Mouse (Mus musculus) megakaryocyte progenitor cell, adult 5-6 weeks (primary cell): ENCODE results near the gene Smarcd2. TPM values are rescaled to one million over a fixed set of nuclear protein-coding genes. Genes with fewer than 3 reads are reported as not detected.

Experiments
- ATAC-seq: replicated peaks from 2 replicates; pipeline ENCODE4 v1.8.0; 2016; ENCODE audit warnings: mild to moderate bottlenecking, moderate TSS enrichment, inconsistent platforms; ENCODE audit not compliant: poor library complexity
- total RNA-seq, 2 experiments: library from RNA; stranded (forward) in 1 of 2; stranded (reverse) in 1 of 2; fragments of 157-497, 149-512 nt in 1 of 2; fragments of 200-1000 nt in 1 of 2; gene quantifications; 2 replicates each; pipeline versions ENCODE4 v1.2.3 to v1.2.4; 2015 to 2017

Gene Smarcd2
- 62.9 and 63.5 TPM in 2 replicates for total RNA-seq (2015)
- total RNA-seq (2017): 216 and 275 TPM in 2 replicates

DNA sequence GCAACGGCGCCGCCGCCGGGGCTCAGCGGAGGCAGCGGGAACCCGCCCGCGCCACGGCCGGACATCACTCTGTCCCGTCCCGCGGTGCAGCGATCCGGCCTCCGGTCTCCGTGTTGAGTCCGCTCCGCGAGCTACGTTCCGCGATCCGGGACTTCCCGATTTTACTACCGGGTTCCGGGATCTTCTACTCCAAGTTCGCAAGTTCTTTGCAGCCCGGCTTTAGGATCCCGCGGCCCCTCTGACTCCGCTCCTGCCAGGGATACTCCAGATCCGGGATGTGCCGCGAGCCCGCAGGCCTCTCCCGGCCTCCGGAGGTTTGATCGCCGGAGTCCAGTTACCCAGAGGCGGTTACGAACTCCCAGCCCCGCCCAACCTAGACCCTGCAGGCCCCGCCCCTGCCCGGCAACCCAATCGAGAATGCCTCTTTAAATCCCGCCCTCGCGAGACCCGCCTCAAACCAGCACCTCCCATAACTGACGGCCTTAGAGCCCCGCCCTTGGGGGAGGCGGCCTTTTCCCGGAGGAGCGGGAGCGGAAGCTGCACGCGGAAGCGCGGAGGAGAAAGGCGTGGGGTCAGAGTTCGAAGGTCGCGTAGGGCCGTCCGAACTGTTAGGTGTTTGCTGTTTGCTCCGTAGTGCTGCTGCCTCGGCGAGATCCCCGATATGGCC lies at the start of gene Smarcd2:
TSS of gene Smarcd2 (minus strand) at position 329 of the 667 bp plus-strand sequence.
- ATAC-seq: peak; percentile 77

DNA sequence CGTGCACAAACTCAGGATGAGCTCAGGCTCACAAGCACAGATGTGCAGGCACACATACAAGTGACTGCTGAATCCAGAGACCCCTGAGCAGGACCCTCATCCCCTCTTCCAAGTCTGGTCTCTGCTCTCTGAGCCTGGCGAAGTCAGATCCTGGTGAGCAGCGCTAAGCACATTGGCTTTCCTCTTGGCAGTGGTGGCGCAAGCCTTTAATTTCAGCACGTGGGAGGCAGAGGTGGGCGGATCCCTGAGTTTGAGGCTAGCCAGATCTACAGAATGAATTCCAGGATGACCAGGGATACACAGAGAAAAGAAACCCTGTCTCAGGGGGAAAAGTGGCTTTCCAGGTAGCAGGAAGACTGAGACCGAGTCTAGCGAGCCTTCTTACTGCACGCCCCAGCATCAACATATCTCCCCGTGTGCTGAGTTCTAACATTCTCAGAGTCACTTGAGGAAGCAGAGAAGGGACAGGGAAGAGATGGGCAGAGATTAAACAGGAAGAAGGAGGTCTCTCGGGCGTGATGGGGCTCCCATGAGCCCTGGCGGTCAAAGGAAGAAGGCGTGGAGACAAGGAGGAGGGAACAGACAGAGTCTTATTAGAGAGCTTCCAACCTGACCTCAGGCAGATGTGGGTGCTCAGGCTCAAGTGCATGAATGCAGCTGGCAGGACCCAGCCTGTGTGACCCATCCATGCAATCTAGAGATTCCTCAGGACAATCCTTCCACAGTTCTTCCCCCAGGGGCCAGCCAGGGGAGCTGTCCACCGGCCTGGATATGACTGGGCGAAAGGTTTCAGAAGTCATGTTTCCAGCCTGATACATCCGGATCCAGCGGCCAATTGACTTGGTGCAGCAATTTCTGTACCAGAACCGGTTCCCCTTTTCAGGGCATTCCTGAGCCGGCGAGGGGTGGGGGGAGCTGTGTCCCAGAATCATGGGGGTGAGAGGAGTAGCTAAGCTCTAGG lies 45.9 kb upstream of the Smarcd2 start:
- ATAC-seq: peak; percentile 67

DNA sequence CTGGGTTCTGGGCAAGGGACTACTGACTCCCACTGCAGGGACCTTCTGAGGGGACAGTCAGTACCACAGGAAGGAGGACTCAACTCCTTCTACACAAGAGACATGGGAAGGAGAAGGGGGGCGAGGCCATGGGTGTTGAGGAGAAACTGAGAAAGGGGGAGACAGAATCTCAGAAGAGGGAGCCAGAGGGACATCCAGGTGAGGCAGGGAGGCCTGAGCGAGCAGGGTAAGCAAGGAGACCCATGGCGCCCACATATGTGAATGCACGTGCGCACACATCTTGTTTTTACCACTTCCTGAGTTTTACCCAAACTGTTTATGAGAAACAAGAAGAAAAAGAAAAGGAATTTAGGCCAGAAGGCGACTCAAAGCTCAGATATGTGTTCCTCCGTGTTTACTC lies 45.0 kb upstream of the Smarcd2 start:
- ATAC-seq: no peak

DNA sequence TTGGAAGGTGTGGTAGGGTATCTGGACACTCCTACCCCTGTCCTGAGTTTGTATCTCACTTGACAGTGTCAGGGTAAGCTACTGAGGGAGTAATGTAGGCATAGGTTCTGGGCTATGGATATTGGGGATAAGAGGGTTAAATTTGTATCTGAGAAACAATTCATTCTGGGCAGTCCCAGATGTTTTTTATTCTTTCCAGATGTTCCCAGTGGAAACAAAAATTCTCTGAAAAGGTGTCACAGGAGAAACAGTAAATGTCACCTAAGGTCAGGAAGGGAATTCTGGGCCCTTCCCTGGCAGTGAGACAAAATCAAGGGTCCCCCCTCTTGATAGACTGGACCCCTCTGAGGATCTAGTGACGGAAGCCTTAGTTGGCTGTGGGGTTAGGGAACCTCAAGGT lies 43.6 kb upstream of the Smarcd2 start:
- ATAC-seq: no peak

DNA sequence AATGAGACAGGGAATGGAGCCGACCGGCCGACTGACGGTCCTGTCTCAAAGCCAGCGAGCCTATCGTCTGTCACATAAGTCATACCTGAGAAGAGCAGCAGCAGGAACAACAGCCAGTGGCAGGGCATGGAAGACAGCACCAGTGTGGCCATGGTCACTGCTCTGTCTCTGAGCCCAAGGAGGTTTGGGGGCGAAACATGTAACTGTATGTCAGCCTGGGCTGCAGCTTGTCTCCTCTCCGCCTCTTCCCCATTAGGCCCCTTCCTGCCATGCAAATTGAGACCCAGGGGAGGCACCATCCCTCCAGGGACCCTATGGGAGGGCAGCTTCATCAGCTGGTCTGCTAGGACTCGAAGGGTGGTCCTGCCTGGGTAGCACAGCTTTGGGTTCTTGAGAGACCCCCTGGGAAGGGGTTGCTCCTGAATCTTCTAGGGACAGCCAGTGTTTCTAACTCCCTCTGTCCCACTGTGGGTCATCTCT lies 41.6 kb upstream of the Smarcd2 start, which contains the start of gene Cd79b:
TSS of gene Cd79b (minus strand) at position 430 of the 480 bp plus-strand sequence.
- peak; percentile 41 for ATAC-seq

DNA sequence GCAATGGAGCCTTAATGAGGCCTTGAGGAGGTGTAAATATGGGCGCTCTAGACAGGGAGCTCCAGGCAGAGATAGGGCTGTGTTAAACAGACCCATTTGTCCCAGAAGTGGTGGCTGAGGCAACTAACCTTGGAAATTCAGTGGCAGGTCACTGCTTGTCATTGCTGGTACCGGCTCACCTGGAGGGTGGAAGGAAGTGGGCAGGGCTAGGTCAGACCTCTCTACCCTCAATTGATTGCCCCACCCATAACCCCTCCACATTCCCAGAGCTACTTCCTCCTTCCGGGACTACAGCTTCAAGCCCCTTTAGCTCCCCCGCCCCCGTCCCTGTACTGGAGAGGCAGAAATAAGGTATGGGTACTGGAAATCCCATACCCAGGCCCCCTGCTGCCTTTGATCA lies 40.8 kb upstream of the Smarcd2 start:
- ATAC-seq: peak; percentile 57

DNA sequence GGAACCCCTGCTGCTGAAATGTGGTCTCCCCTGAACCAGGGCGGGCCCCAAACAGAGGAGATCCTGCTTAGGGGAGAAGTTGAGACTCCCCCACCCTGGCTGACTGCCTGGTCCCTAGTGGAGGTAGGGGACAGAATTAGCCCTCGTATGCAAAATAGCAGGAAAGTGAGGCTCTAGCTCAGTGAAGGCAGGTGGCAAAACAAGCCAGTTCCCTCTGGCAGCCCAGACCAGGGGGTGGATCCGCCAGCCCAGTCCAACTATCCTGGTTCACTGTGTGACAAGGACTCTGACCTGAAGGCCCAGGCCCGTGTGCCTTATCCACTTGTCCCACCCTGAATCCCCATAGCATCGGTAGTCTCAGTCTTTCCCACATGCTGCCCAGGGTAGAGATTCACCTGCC lies 37.4 kb upstream of the Smarcd2 start:
- ATAC-seq: no peak

DNA sequence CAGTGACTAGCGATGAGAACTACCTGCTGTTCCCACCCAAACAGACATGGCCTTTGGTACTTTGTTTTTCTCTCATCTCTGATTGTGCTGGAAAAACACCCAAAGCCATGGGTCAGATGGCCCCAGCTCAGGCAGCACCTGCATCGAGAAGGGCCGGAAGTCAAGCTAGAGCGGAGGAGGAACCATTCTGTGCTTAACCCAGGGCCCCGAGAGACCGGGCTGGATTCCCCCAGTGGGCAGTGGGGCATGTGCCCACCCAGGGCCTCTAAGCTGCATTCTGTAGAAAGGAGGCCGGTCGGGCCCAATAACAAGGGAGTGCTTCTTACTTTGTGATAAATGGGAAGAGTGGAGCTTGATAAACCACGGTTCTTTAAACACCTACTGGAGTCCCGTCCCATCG lies 35.4 kb upstream of the Smarcd2 start:
- ATAC-seq: no peak

DNA sequence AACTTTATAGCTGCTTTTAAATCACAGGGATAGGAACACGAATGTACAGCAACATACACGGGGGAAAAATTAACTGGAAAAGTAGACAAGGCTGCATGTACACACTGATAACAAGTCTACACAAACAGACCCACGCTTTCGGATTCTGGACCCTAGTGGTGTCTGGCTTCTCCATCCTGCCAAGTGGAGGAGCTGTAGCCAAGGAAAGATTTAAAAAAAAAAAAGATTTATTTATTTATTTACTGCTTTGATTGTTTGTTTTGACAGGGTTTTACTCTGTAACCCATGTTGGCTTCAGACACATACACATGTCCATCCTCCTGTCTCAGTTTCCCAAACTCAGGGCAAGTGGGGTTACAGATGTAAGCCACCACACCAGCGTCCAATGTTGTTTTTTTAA lies 34.7 kb upstream of the Smarcd2 start:
- no peak for ATAC-seq

DNA sequence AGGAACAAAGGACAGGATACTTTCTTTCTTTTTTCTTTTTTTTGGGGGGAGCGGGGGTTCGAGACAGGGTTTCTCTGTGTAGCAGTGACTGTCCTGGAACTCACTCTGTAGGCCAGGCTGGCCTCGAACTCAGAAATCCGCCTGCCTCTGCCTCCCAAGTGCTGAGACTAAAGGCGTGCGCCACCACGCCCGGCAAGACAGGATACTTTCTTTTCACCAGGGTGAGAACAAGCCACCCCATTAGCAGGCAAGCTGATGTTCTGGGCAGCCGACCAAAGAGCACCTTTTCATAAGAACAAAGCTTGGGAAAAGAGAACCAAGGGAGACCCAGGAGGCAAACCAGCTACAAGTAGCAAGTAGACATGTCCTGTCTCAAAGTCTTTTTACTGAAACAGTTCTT lies 34.0 kb upstream of the Smarcd2 start:
- no peak for ATAC-seq

DNA sequence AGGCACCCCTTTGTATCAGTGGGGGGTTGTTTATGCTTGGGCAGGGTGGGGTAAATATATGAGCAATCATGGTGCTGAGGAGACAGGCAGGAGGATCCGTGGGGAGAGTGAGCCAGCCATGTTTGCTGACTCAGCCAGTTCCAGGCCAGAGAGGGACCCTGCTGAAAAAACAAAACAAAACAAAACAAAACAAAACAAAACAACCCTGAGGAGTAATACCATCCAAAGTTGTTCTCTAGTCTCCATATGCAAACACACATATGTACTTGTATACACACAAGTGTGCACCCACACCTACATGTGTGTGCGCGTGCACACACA lies 33.3 kb upstream of the Smarcd2 start:
- ATAC-seq: no peak

DNA sequence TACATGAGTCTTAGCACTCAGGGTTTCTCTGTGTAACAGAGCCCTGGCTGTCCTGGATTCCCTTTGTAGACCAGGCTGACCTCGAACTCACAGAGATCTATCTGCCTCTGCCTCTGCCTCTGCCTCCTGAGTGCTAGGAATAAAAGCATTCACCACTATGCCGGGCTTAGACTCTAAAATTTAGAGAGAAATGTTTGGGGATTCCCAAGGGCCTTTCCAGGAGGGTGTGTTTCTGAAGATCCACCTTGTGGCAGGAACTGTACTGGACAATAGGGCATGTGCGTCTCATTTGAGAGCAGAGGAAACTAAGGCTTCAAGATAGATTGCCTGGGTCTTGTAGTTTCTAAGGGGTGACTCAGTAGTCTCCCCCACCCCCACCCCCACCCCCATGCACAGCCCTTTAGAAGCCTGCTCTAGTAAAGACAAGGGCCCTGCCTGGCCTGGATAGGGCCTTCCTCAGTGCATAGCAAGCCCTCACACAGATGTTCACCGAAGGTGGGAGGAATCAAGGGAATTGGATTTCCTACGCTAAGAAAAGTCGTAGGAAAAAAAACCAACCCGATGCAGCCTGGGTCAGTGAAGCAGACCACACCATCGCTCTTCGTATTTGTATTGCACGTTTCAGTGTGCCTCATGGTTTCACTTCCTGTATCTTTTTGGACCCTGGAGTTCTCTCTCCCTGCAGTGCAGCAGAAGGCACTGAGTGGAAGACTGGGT lies 32.7 kb upstream of the Smarcd2 start:
- ATAC-seq: peak; percentile 73

DNA sequence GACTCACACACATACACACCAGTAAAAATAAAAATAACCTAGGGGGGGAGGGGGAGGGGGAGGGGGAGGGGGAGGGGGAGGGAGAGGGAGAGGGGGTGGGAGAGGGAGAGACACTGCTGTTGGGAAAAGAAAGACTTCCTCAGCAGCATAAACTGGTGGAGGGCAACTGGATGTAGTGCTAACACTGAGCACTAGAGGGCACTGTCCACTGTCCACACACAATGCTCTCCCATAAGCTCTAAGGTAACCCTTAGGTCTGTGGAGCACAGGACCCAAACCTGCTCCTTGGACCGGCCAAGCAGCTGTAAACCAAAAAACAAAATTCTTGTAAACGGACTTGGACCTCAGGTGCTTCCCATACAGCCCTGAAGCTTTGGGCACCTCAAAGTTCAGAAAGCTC lies 29.9 kb upstream of the Smarcd2 start:
- peak; percentile 96 for ATAC-seq

DNA sequence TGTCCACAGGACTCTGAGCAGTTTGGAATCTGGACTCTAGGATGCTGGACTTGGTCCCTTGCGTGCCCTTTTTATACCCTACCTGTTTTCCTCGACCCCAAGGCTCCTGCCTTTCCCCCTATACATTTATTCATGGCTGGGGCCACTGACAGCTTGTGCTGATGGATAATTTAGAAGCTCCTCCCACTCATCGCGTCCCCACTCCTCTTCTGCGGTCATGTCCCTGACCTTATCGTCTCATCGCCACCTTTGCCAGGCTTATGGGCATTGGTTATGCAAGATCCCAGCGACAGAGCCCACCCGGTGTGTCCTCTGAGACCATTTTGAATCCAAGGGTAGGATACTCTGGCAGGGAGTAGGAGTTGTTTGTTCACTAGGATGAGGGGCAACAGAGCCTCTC lies 29.0 kb upstream of the Smarcd2 start, which contains the start of gene Gh:
TSS of gene Gh (minus strand) at position 101 of the 400 bp plus-strand sequence.
- ATAC-seq: no peak

DNA sequence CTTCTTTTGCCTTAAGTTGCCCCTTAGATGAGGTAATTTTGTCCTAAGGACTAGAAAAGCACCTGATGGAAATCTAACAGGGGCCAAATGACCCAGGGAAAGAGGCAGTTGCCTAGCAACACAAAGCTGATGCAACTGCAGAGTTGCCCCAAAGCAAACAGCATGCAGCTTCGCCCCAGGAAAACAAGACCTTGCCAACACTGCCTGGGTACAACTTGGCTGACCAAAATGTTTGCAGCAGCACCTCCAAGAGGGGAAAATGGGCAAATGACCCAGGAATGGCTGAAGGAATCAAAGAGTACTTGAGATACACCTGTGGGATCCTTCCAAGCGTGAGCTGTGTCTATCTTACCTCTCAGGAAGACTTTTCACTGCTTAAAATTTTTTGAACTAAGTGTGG lies 19.1 kb upstream of the Smarcd2 start:
- ATAC-seq: no peak

DNA sequence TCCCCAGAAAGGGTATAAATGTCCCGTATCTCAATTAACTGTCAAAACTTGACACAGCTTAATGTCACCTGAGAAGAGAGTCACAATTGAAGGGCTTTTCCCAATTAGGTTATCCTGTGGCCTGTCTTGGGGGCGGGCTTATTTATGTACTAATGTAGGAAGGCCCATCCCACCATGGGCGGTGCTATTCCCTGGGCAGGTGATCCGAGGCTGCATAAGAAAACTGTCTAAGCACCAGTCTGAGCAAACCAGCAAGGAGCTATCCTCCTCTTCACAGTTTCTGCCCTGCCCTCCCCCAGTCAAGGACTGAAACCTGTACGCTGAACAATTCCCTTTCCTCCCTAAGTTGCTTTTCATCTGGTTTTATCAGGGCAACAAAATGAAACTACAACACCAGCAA lies 17.6 kb upstream of the Smarcd2 start:
- ATAC-seq: no peak

DNA sequence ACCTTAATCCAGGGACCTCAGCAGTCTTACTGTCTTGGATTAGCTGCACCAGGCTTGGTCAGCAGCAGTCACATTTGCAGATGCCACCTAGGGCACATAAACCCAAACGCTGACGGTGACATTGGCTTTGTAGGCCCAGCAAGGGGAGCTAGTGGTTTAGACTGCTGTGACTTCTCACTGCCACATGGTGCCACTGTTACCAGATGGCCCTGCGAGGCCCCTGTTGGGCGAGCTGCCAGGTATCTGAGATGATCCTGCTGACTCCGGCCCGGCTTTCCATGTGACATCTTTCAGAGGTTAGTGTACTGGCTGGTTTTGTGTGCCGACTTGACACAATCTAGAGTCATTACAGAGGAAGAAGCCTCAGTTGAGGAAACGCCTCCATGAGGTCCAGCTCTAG lies 16.6 kb upstream of the Smarcd2 start:
- peak; percentile 69 for ATAC-seq

DNA sequence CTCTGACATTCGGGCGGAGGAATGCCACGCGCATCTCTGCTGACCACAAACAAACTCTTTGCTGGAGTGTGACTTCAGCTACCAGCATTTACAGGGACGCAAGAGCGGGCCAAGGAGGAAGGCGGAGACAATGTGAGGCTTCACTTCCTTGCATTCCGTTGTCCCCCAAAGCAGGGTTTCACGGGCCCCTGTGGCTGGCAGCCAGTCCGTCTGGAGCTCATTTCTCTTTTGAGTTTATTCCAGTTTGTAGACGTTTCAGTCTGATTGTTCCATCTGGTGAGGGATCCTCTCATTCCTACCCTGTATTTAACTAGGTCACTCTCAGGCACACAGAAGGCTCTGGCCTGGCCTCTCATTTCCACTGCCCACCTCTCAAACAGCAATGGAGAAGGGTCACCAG lies 14.2 kb upstream of the Smarcd2 start:
- ATAC-seq: no peak

DNA sequence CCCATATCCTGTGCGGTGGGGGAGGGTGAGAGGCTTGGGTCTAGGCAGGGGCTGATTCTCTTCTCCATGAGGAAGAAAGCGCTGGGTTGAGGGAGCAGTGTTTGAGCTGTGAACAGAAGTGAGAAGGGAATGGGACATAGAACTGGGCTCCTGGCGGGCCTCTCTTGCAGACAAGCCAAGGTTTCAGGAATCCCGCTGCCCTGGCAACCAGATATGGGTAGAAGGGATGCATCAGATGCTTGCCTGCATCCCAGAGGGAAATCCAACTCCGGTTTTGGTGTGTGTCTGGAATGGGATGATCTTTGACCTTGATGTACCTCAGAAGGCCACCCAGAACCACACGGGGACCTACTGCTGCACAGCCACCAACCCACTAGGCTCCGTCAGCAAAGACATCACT lies 13.4 kb upstream of the Smarcd2 start:
- ATAC-seq: no peak

DNA sequence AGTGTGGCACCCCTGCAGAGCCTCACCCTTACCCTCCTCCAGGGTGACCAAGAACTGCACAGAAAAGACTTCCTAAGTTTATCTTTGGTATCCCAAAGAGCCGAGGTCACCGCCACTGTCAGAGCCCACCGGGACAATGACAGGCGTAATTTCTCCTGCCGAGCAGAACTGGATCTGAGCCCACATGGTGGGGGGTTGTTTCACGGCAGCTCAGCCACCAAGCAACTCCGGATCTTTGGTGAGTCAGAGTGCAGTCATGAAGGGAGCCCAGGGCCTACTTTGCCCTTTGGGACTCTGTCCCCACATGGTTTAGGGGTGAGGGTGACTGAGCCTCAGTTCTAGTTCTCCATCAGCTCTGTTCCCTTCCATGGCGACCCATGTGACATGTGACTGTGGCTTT lies 11.4 kb upstream of the Smarcd2 start:
- no peak for ATAC-seq

DNA sequence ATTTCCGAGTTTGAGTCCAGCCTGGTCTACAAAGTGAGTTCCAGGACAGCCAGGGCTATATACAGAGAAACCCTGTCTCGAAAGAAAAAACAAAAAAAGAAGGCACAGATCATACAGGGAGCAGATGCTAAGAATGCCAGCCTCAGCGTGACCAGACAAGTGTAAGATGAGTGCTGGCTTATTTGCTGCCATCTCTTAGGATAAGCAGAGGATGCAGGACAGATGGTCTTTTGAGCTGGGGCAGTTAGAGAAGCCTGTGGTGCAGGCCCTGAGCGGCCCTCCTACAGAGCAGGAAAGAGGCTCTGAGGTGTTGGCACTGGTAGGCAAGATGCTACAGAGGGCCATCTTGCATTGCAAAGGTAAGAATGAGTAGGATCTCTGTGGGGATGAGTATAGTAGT lies 10.6 kb upstream of the Smarcd2 start:
- ATAC-seq: no peak
